Mouse (Mus musculus): ENCODE measurements around the gene Cdkl1. TPM values are rescaled to one million over a fixed set of nuclear protein-coding genes. Genes with fewer than 3 reads are reported as not detected.

The Cdkl1 gene
- polyA plus RNA-seq, 1 experiment: 0.05 TPM

DNA sequence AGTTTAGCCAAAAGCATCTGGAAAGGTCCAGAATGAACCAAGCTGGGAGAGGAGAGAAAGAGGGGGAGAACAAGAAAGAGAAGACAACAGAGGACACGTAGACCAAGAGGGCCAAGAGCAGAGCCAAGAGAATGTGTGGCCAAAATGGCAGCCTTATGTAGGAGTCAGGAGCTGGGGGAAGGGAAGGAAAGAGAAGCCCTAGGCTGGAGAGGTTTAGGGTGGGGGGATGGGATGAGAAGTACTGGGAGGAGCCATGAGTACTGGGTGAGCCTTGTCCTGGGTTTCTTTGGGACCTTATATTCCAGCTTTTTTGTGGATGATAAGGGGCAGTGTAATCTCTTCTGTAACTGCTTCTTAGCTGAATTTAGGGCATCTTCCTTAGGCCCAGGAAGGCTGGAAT, 61.8 kb downstream of the Cdkl1 start:
- Histone ChIP-seq H3K36me3 (ENCODE audit: control insufficient read depth, insufficient read depth) (no peaks in the 10 kb centered on the region), H3K4me3 (no peak overlapping the region), H3ac (ENCODE audit: control insufficient read depth, insufficient read length) (no peak overlapping the region), H3K79me2 (ENCODE audit: control insufficient read depth, insufficient read depth) (no peaks in the 10 kb centered on the region), H3K27me3 (ENCODE audit: control insufficient read depth, insufficient read depth, insufficient read length) (no peaks in the 10 kb centered on the region), H3K4me2 (ENCODE audit: low read depth) (no peak overlapping the region)
- TF ChIP-seq MYOD1 (IDR thresholded peaks at IDR 0.05; ENCODE audit: control insufficient read depth in 1 of 3, insufficient read length in 2 of 3, low read depth in 2 of 3) (no peak), MAX (IDR thresholded peaks at IDR 0.05; ENCODE audit: low read depth) (no peak), POLR2AphosphoS2 (IDR thresholded peaks at IDR 0.05; ENCODE audit: insufficient read length, low read depth) (no peak), REST (IDR thresholded peaks at IDR 0.05; ENCODE audit: insufficient read depth, insufficient read length) (no peak), POLR2A (IDR thresholded peaks at IDR 0.05; ENCODE audit: insufficient read length, low read depth) (no peak), MYOG (IDR thresholded peaks at IDR 0.05; ENCODE audit: control insufficient read depth in 1 of 3, insufficient read depth in 1 of 3, insufficient read length in 2 of 3, low read depth in 2 of 3) (no peak), TCF3 (IDR thresholded peaks at IDR 0.05; ENCODE audit: insufficient read length, low read depth) (no peak), USF1 (IDR thresholded peaks at IDR 0.05; ENCODE audit: low read depth) (no peak), E2F4 (IDR thresholded peaks at IDR 0.05; ENCODE audit: insufficient read depth) (no peak), TCF12 (IDR thresholded peaks at IDR 0.05; ENCODE audit: insufficient read depth, poor library complexity, severe bottlenecking) (no peak), CEBPB (IDR thresholded peaks at IDR 0.05; ENCODE audit: insufficient read depth, poor library complexity, severe bottlenecking) (no peak), SRF (IDR thresholded peaks at IDR 0.05; ENCODE audit: control insufficient read depth, insufficient read length, low read depth) (no peak)

- Histone ChIP-seq H3K4me3 (peak within 1 kb of the TSS; percentile 67), H3K27me3 (ENCODE audit: control insufficient read depth, insufficient read depth, insufficient read length) (no peaks in the 10 kb centered on the region), H3K4me2 (ENCODE audit: low read depth) (peak within 1 kb of the TSS; percentile 100), H3K36me3 (ENCODE audit: control insufficient read depth, insufficient read depth) (no peaks in the 10 kb centered on the region), H3K79me2 (ENCODE audit: control insufficient read depth, insufficient read depth) (no peaks in the 10 kb centered on the region), H3ac (ENCODE audit: control insufficient read depth, insufficient read length) (peak within 1 kb of the TSS; percentile 75)
- TF ChIP-seq POLR2A (IDR thresholded peaks at IDR 0.05; ENCODE audit: insufficient read length, low read depth) (peak; percentile 98), SRF (IDR thresholded peaks at IDR 0.05; ENCODE audit: control insufficient read depth, insufficient read length, low read depth) (peak; percentile 59), POLR2AphosphoS2 (IDR thresholded peaks at IDR 0.05; ENCODE audit: insufficient read length, low read depth) (peak; percentile 94), MYOG (IDR thresholded peaks at IDR 0.05; ENCODE audit: control insufficient read depth in 1 of 3, insufficient read depth in 1 of 3, insufficient read length in 2 of 3, low read depth in 2 of 3) (peak in 2 of 3 experiments; percentile 7 to 12), TCF3 (IDR thresholded peaks at IDR 0.05; ENCODE audit: insufficient read length, low read depth) (peak; percentile 23), CEBPB (IDR thresholded peaks at IDR 0.05; ENCODE audit: insufficient read depth, poor library complexity, severe bottlenecking) (no peak), TCF12 (IDR thresholded peaks at IDR 0.05; ENCODE audit: insufficient read depth, poor library complexity, severe bottlenecking) (no peak), MAX (IDR thresholded peaks at IDR 0.05; ENCODE audit: low read depth) (no peak), MYOD1 (IDR thresholded peaks at IDR 0.05; ENCODE audit: control insufficient read depth in 1 of 3, insufficient read length in 2 of 3, low read depth in 2 of 3) (no peak), USF1 (IDR thresholded peaks at IDR 0.05; ENCODE audit: low read depth) (no peak), E2F4 (IDR thresholded peaks at IDR 0.05; ENCODE audit: insufficient read depth) (no peak), REST (IDR thresholded peaks at IDR 0.05; ENCODE audit: insufficient read depth, insufficient read length) (peak; percentile 15)
Measured at GRCm38 (mm10) chr12:69724711-69725460, 66.2 kb downstream of the Cdkl1 start, which contains the start of the genes L2hgdh and Atp5s. Gene L2hgdh, minus strand, starts transcription at chr12:69724873. Gene Atp5s, plus strand, starts transcription at chr12:69724950.

GRCm38 (mm10) chr12:69724018-69724710, 66.9 kb downstream of the Cdkl1 start:
- Histone ChIP-seq H3K27me3 (ENCODE audit: control insufficient read depth, insufficient read depth, insufficient read length) (no peaks in the 10 kb centered on the region), H3K79me2 (ENCODE audit: control insufficient read depth, insufficient read depth) (no peaks in the 10 kb centered on the region), H3K4me2 (ENCODE audit: low read depth) (peak overlapping the region; percentile 100), H3K4me3 (peak overlapping the region; percentile 67), H3K36me3 (ENCODE audit: control insufficient read depth, insufficient read depth) (no peaks in the 10 kb centered on the region), H3ac (ENCODE audit: control insufficient read depth, insufficient read length) (peak overlapping the region; percentile 75)
- no peak for TF ChIP-seq USF1 (IDR thresholded peaks at IDR 0.05; ENCODE audit: low read depth)
- TF ChIP-seq MYOG (IDR thresholded peaks at IDR 0.05; ENCODE audit: control insufficient read depth in 1 of 3, insufficient read depth in 1 of 3, insufficient read length in 2 of 3, low read depth in 2 of 3): no peak

DNA sequence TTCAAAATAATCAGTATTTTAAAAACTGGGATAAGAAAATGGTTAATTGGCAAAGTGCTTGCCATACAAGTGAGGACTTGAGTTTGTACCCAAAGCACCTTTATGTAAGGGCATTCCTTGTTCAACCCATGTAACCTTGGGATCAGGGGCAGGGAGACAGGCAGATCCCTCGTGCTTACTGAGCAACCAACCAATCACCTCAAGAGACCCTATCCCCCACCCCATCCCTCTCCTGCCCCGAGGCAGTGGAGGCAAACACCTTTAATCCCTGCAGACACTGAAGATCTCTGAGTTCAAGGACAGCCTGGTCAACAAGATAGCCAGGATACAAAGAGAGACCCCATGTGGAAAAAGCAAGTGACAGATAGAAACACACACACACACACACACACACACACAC, 67.7 kb downstream of the Cdkl1 start:
- Histone ChIP-seq H3K4me3 (peak overlapping the region; percentile 67), H3K27me3 (ENCODE audit: control insufficient read depth, insufficient read depth, insufficient read length) (no peaks in the 10 kb centered on the region), H3K79me2 (ENCODE audit: control insufficient read depth, insufficient read depth) (no peaks in the 10 kb centered on the region), H3ac (ENCODE audit: control insufficient read depth, insufficient read length) (no peak overlapping the region), H3K4me2 (ENCODE audit: low read depth) (peak overlapping the region; percentile 100), H3K36me3 (ENCODE audit: control insufficient read depth, insufficient read depth) (no peaks in the 10 kb centered on the region)
- TF ChIP-seq CEBPB (IDR thresholded peaks at IDR 0.05; ENCODE audit: insufficient read depth, poor library complexity, severe bottlenecking) (no peak), REST (IDR thresholded peaks at IDR 0.05; ENCODE audit: insufficient read depth, insufficient read length) (no peak), POLR2A (IDR thresholded peaks at IDR 0.05; ENCODE audit: insufficient read length, low read depth) (no peak), SRF (IDR thresholded peaks at IDR 0.05; ENCODE audit: control insufficient read depth, insufficient read length, low read depth) (no peak), TCF12 (IDR thresholded peaks at IDR 0.05; ENCODE audit: insufficient read depth, poor library complexity, severe bottlenecking) (no peak), USF1 (IDR thresholded peaks at IDR 0.05; ENCODE audit: low read depth) (no peak), MYOD1 (IDR thresholded peaks at IDR 0.05; ENCODE audit: control insufficient read depth in 1 of 3, insufficient read length in 2 of 3, low read depth in 2 of 3) (no peak), POLR2AphosphoS2 (IDR thresholded peaks at IDR 0.05; ENCODE audit: insufficient read length, low read depth) (no peak), MAX (IDR thresholded peaks at IDR 0.05; ENCODE audit: low read depth) (no peak), TCF3 (IDR thresholded peaks at IDR 0.05; ENCODE audit: insufficient read length, low read depth) (no peak), E2F4 (IDR thresholded peaks at IDR 0.05; ENCODE audit: insufficient read depth) (no peak), MYOG (IDR thresholded peaks at IDR 0.05; ENCODE audit: control insufficient read depth in 1 of 3, insufficient read depth in 1 of 3, insufficient read length in 2 of 3, low read depth in 2 of 3) (no peak)

Data from myocyte (in vitro differentiated cells).